Mouse (Mus musculus) urinary bladder, postnatal 4 days (tissue): ENCODE measurements around the gene Mecom.

Source experiments
- DNase-seq, 2 experiments: peaks; one replicate each; pipeline ENCODE4 v3.0.0; 2021 to 2022; ENCODE audit warnings: low spot score in 2 of 2

Mecom gene

DNA sequence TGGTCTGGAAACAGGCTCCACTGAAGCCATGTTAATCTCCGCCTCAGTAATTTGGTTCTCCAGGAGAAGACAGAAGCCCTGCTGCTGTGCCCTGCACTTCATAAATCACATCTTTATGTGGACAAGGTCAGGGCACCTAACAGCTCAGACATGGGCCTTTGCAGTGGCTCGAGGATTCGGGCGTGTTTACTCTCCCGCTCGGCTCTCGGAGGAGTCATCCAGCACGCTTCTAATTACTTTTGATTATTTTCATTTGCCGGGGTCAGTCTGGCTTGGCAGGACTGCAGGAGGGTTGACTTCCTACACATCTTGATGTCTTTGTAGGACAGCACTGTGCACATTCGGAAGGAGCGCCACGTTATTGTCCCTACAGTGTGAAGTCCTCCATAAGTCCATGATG lies 529.6 kb downstream of the Mecom start:
- peak in 1 of 2 experiments; percentile 29 for DNase-seq

- no peak for DNase-seq
These were observed 531.0 kb downstream of the Mecom start for GRCm38 (mm10) chr3:30016766-30017165.

DNA sequence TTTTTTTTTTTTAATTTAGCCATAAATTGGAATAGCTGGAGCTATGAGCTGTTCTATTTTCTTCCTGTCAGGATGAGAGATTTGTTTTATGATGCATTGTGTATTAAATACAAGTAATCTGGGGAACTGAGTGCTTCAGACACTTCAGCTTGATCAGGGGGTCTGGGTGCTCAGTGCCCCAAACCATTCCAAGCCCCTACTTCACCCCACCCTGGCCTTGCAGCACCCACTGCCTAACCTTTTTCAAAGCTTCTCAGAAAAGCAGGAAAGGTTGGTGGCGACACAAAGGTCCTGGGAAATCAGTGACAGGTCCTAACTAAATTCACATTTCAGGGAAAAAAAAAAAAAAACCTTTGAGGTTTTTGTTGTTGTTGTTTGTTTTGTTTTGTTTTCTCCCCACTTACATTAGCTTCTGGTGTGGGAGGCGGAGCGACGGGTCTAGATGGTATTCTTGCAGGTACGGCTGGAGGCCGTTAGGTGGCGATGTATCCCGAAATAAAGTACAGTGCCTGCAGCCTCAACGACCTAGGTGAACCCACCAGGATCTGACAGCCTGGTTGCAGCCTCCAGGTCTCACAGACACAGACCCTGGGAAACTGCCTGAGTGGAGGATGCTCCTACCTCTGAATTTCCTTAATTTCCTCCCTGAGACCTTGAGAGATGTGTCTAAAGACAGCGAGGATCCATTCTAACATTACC lies 532.7 kb downstream of the Mecom start:
- peak; percentile 53 to 67 for DNase-seq

- DNase-seq = peak in 1 of 2 experiments; percentile 20
These were observed 533.5 kb downstream of the Mecom start for GRCm38 (mm10) chr3:30014279-30014678.

- no peak for DNase-seq
These were observed 534.4 kb downstream of the Mecom start for GRCm38 (mm10) chr3:30013416-30013815.

GRCm38 (mm10) chr3:30012666-30013365 lies 535.0 kb downstream of the Mecom start:
- peak; percentile 27 to 60 for DNase-seq

- peak in 1 of 2 experiments; percentile 62 for DNase-seq
These were observed 535.7 kb downstream of the Mecom start for GRCm38 (mm10) chr3:30012150-30012549.

- no peak for DNase-seq
These were observed 536.1 kb downstream of the Mecom start for GRCm38 (mm10) chr3:30011712-30012111.

DNA sequence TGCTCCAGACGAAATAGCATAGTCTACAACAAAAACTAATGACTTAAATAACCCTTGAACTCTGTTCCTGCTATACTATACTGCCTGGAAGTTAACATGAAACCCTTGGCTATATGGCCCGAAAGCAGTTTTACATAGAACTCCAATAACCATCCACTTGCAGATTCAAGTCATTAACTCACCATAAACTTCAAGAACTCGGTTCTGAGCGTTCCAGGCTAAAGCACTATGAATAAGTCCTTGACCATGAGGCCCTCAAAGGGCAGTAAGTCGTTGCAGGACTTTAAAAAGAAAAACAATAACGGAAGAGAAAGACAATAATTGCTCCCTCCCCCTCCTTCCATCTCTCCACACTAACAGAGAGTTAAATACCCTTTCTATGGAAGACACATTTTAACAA lies 536.9 kb downstream of the Mecom start:
- DNase-seq = no peak

- no peak for DNase-seq
These were observed 538.2 kb downstream of the Mecom start for GRCm38 (mm10) chr3:30009596-30009995.

GRCm38 (mm10) chr3:30004888-30005405 lies 542.9 kb downstream of the Mecom start:
- DNase-seq = no peak

- no peak for DNase-seq
These were observed 547.5 kb downstream of the Mecom start for GRCm38 (mm10) chr3:30000260-30000659.

DNA sequence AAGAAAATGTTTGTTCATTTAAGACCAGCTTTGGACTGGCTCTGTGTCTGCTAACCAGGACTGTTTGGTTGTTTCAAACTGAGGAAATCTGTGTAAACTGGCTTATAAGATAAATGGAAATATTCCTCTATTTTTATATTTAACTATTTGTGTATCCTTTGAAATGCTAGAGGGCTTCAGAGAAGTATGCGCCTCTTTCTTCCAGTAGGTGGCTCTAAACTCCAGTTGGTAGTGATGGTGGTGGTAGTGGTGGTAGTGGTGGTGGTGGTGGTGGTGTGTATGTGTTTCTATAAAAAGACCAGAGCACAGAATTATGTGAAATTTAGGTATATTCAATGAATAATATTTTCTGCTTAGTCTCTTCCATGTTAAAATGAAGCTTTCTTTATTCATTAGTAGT lies 548.8 kb downstream of the Mecom start:
- no peak for DNase-seq

GRCm38 (mm10) chr3:29997068-29997467 lies 550.7 kb downstream of the Mecom start:
- no peak for DNase-seq

- no peak for DNase-seq
These were observed 554.5 kb downstream of the Mecom start for GRCm38 (mm10) chr3:29993346-29993745.

GRCm38 (mm10) chr3:29991523-29991922 lies 556.3 kb downstream of the Mecom start:
- no peak for DNase-seq

DNA sequence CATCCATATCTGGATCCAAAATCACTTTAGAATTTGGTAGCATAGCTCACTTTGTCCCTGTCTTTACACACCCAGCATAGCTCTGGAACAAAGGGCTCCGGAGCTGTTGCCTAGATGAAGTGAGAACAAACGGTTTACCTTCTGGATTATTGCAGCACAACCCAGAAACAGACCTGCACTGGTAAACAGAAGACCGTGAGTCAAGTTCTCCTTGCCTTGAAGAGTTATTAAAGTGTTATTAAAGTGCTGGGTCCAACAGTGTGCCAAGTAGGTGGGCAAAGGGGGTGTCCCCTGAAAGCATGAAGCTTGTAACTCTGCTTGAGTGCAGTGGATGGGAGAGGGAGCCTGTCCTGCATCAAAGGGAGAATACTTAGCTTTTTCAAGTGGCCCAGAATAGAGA lies 563.4 kb downstream of the Mecom start:
- no peak for DNase-seq

- DNase-seq = no peak
These were observed 566.4 kb downstream of the Mecom start for GRCm38 (mm10) chr3:29981259-29981910.

GRCm38 (mm10) chr3:29980531-29980930 lies 567.3 kb downstream of the Mecom start:
- no peak for DNase-seq

DNA sequence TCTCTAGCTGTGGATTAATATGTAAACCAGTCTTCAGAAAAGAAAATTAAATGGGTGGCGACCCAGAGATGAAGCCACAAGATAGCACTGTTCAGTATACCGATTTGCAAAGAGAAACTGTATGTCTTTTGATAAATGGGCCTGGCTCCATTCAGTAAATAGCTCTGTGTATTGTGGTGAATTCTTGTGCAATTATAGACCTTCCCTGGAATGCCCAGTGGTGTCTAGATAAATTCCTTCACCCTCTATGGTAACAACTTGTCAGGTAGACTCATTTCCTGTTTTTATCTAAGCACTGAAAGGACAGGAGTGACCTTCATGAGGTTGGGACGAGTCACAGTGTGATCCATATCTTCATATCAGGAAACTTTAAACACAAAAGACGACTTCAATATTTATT lies 571.2 kb downstream of the Mecom start:
- DNase-seq = no peak

DNA sequence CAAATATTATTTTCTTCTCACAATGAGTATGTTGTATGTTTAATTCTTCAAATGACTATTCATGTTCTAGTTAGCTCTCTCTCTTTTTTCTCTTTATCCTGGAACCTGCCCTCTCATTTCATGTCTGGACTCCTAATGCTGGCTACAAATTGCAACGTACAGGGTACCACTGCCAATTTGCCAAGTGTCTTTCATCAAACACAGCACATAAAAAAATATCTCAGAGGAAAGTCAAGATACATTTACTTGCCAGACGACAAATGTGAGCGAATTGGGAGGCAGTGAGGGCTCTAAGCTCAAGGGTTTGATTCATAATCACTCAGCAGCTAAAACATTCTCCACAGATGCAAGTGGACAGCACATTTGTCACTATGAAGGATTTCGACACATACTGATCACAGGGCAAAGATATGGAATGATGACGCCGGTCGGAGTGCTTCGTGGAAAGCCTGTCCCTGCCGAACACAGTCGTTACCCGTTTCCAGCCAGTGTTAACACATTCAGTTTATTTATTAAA lies 579.3 kb downstream of the Mecom start:
- DNase-seq = no peak

GRCm38 (mm10) chr3:29963953-29964352 lies 583.9 kb downstream of the Mecom start:
- DNase-seq = no peak
